Mouse (Mus musculus): ENCODE measurements around the gene Cdkn2d. TPM values are rescaled to one million over a fixed set of nuclear protein-coding genes. Genes with fewer than 3 reads are reported as not detected.
"Not testable (repeated sequence)": the region's sequence is repeated elsewhere in the genome, so short reads cannot be mapped to it uniquely, and the experiment has no call there.

Gene Cdkn2d
- polyA plus RNA-seq, 1 experiment from 2014 or later, result 42.5 TPM

GRCm38 (mm10) chr9:21331365-21332140 is 40.3 kb upstream of the Cdkn2d start:
- Histone ChIP-seq H3K9me3 (ENCODE audit: control insufficient read depth, low read length) (no peaks in the 10 kb centered on the region), H3K4me2 (ENCODE audit: low read depth, low read length) (no peak overlapping the region), H3K27me3 (replicated peaks; ENCODE audit: control insufficient read depth, insufficient read depth, low read length) (no peaks in the 10 kb centered on the region), H3K9ac (ENCODE audit: low read depth, low read length) (no peak overlapping the region), H3K36me3 (ENCODE audit: control insufficient read depth, insufficient read depth, low read length) (no peaks in the 10 kb centered on the region), H3K27ac (ENCODE audit: low read length) (no peak overlapping the region), H3K4me3 (ENCODE audit: low read length) (no peak overlapping the region), H3K4me1 (ENCODE audit: control insufficient read depth, insufficient read depth, low read length) (0 out of 2 replicates have a peak, but pooled peaks cover 2% of the 10 kb centered on the region)
- 86% methylated on average over 12 of the region's 12 CpGs for WGBS
- no peak for ATAC-seq

- no peak overlapping the region for H3K4me2 ChIP-seq (ENCODE audit: low read depth, low read length)
- H3K27me3 ChIP-seq (replicated peaks; ENCODE audit: control insufficient read depth, insufficient read depth, low read length), result no peaks in the 10 kb centered on the region
- H3K4me3 ChIP-seq (ENCODE audit: low read length), result no peak overlapping the region
- 90% methylated on average over 10 of the region's 10 CpGs for WGBS
- no peak overlapping the region for H3K27ac ChIP-seq (ENCODE audit: low read length)
- H3K9ac ChIP-seq (ENCODE audit: low read depth, low read length), result no peak overlapping the region
- no peaks in the 10 kb centered on the region for H3K36me3 ChIP-seq (ENCODE audit: control insufficient read depth, insufficient read depth, low read length)
- no peak for ATAC-seq
- H3K4me1 ChIP-seq (ENCODE audit: control insufficient read depth, insufficient read depth, low read length), result 0 out of 2 replicates have a peak, but pooled peaks cover 2% of the 10 kb centered on the region
- H3K9me3 ChIP-seq (ENCODE audit: control insufficient read depth, low read length), result no peaks in the 10 kb centered on the region
Measured at GRCm38 (mm10) chr9:21329699-21330289, 38.6 kb upstream of the Cdkn2d start.

GRCm38 (mm10) chr9:21329041-21329440 is 37.8 kb upstream of the Cdkn2d start:
- Histone ChIP-seq H3K4me1 (ENCODE audit: control insufficient read depth, insufficient read depth, low read length) (0 out of 2 replicates have a peak, but pooled peaks cover 2% of the 10 kb centered on the region), H3K9ac (ENCODE audit: low read depth, low read length) (no peak overlapping the region), H3K4me2 (ENCODE audit: low read depth, low read length) (no peak overlapping the region), H3K27me3 (replicated peaks; ENCODE audit: control insufficient read depth, insufficient read depth, low read length) (no peaks in the 10 kb centered on the region), H3K36me3 (ENCODE audit: control insufficient read depth, insufficient read depth, low read length) (no peaks in the 10 kb centered on the region), H3K9me3 (ENCODE audit: control insufficient read depth, low read length) (no peaks in the 10 kb centered on the region), H3K27ac (ENCODE audit: low read length) (no peak overlapping the region), H3K4me3 (ENCODE audit: low read length) (no peak overlapping the region)
- 61% methylated on average over 4 of the region's 5 CpGs for WGBS
- no peak for ATAC-seq

GRCm38 (mm10) chr9:21328041-21328440 is 36.8 kb upstream of the Cdkn2d start:
- Histone ChIP-seq H3K4me3 (ENCODE audit: low read length) (no peak overlapping the region), H3K9ac (ENCODE audit: low read depth, low read length) (no peak overlapping the region), H3K27me3 (replicated peaks; ENCODE audit: control insufficient read depth, insufficient read depth, low read length) (no peaks in the 10 kb centered on the region), H3K27ac (ENCODE audit: low read length) (no peak overlapping the region), H3K36me3 (ENCODE audit: control insufficient read depth, insufficient read depth, low read length) (no peaks in the 10 kb centered on the region), H3K4me1 (ENCODE audit: control insufficient read depth, insufficient read depth, low read length) (0 out of 2 replicates have a peak, but pooled peaks cover 2% of the 10 kb centered on the region), H3K4me2 (ENCODE audit: low read depth, low read length) (no peak overlapping the region), H3K9me3 (ENCODE audit: control insufficient read depth, low read length) (no peaks in the 10 kb centered on the region)
- WGBS, result 73% methylated on average over 3 of the region's 3 CpGs
- ATAC-seq, result no peak

GRCm38 (mm10) chr9:21327569-21327968 is 36.4 kb upstream of the Cdkn2d start:
- H3K36me3 ChIP-seq (ENCODE audit: control insufficient read depth, insufficient read depth, low read length), result no peaks in the 10 kb centered on the region
- no peak overlapping the region for H3K27ac ChIP-seq (ENCODE audit: low read length)
- 66% methylated on average over 3 of the region's 3 CpGs for WGBS
- H3K4me1 ChIP-seq (ENCODE audit: control insufficient read depth, insufficient read depth, low read length), result 0 out of 2 replicates have a peak, but pooled peaks cover 2% of the 10 kb centered on the region
- H3K9ac ChIP-seq (ENCODE audit: low read depth, low read length), result no peak overlapping the region
- no peak for ATAC-seq
- H3K27me3 ChIP-seq (replicated peaks; ENCODE audit: control insufficient read depth, insufficient read depth, low read length), result no peaks in the 10 kb centered on the region
- no peaks in the 10 kb centered on the region for H3K9me3 ChIP-seq (ENCODE audit: control insufficient read depth, low read length)
- H3K4me3 ChIP-seq (ENCODE audit: low read length), result no peak overlapping the region
- H3K4me2 ChIP-seq (ENCODE audit: low read depth, low read length), result no peak overlapping the region

GRCm38 (mm10) chr9:21324269-21324668 is 33.1 kb upstream of the Cdkn2d start:
- Histone ChIP-seq H3K9ac (ENCODE audit: low read depth, low read length) (no peak overlapping the region), H3K27ac (ENCODE audit: low read length) (no peak overlapping the region), H3K36me3 (ENCODE audit: control insufficient read depth, insufficient read depth, low read length) (no peaks in the 10 kb centered on the region), H3K4me2 (ENCODE audit: low read depth, low read length) (no peak overlapping the region), H3K4me1 (ENCODE audit: control insufficient read depth, insufficient read depth, low read length) (peaks cover 16% of the 10 kb centered on the region), H3K27me3 (replicated peaks; ENCODE audit: control insufficient read depth, insufficient read depth, low read length) (no peaks in the 10 kb centered on the region), H3K9me3 (ENCODE audit: control insufficient read depth, low read length) (no peaks in the 10 kb centered on the region), H3K4me3 (ENCODE audit: low read length) (no peak overlapping the region)
- 85% methylated on average over 11 of the region's 11 CpGs for WGBS
- ATAC-seq, result no peak

- peaks cover 16% of the 10 kb centered on the region for H3K4me1 ChIP-seq (ENCODE audit: control insufficient read depth, insufficient read depth, low read length)
- not testable (repeated sequence) for H3K27me3 ChIP-seq (replicated peaks; ENCODE audit: control insufficient read depth, insufficient read depth, low read length); H3K4me2 ChIP-seq (ENCODE audit: low read depth, low read length); H3K9me3 ChIP-seq (ENCODE audit: control insufficient read depth, low read length); H3K9ac ChIP-seq (ENCODE audit: low read depth, low read length); H3K36me3 ChIP-seq (ENCODE audit: control insufficient read depth, insufficient read depth, low read length); H3K4me3 ChIP-seq (ENCODE audit: low read length); ATAC-seq; H3K27ac ChIP-seq (ENCODE audit: low read length)
- WGBS, result 90% methylated on average over 7 of the region's 8 CpGs
Measured at GRCm38 (mm10) chr9:21322917-21323297, 31.7 kb upstream of the Cdkn2d start.

- H3K9me3 ChIP-seq (ENCODE audit: control insufficient read depth, low read length), result no peaks in the 10 kb centered on the region
- 0 out of 2 replicates have a peak overlapping the region, but pooled peaks have one; percentile 77 for H3K9ac ChIP-seq (ENCODE audit: low read depth, low read length)
- H3K4me1 ChIP-seq (ENCODE audit: control insufficient read depth, insufficient read depth, low read length), result peaks cover 13% of the 10 kb centered on the region
- no peaks in the 10 kb centered on the region for H3K27me3 ChIP-seq (replicated peaks; ENCODE audit: control insufficient read depth, insufficient read depth, low read length)
- WGBS, result 81% methylated on average over 19 of the region's 19 CpGs
- no peaks in the 10 kb centered on the region for H3K36me3 ChIP-seq (ENCODE audit: control insufficient read depth, insufficient read depth, low read length)
- no peak overlapping the region for H3K27ac ChIP-seq (ENCODE audit: low read length)
- ATAC-seq, result no peak
- H3K4me2 ChIP-seq (ENCODE audit: low read depth, low read length), result peak overlapping the region; percentile 84
- peak overlapping the region; percentile 74; the same call in 1 of the 2 replicates for H3K4me3 ChIP-seq (ENCODE audit: low read length)
Measured at GRCm38 (mm10) chr9:21322211-21322916, 31.2 kb upstream of the Cdkn2d start.

GRCm38 (mm10) chr9:21321513-21321835 is 30.3 kb upstream of the Cdkn2d start:
- H3K9me3 ChIP-seq (ENCODE audit: control insufficient read depth, low read length), result no peaks in the 10 kb centered on the region
- peak overlapping the region; percentile 84 for H3K4me2 ChIP-seq (ENCODE audit: low read depth, low read length)
- no peaks in the 10 kb centered on the region for H3K36me3 ChIP-seq (ENCODE audit: control insufficient read depth, insufficient read depth, low read length)
- 9% methylated on average over 6 of the region's 6 CpGs for WGBS
- peak overlapping the region; percentile 74 for H3K4me3 ChIP-seq (ENCODE audit: low read length)
- H3K9ac ChIP-seq (ENCODE audit: low read depth, low read length), result peak overlapping the region; percentile 77
- peaks cover 13% of the 10 kb centered on the region for H3K4me1 ChIP-seq (ENCODE audit: control insufficient read depth, insufficient read depth, low read length)
- H3K27ac ChIP-seq (ENCODE audit: low read length), result peak overlapping the region; percentile 48
- peak; percentile 38; the same call in 1 of the 2 replicates for ATAC-seq
- no peaks in the 10 kb centered on the region for H3K27me3 ChIP-seq (replicated peaks; ENCODE audit: control insufficient read depth, insufficient read depth, low read length)
